Mouse (Mus musculus) neural tube, embryonic 12.5 days (tissue): ENCODE measurements around the gene Vgll3. TPM values are rescaled to one million over a fixed set of nuclear protein-coding genes. Genes with fewer than 3 reads are reported as not detected.

Experiments used
- ATAC-seq: fragments of 200-750 bp; cut with Nextera tagmentation; 2 replicates; pipeline ENCODE4 v1.8.0; 2017; ENCODE audit warnings: low read depth, mild to moderate bottlenecking, moderate TSS enrichment, moderate library complexity; ENCODE audit not compliant: low FRiP score
- H3K27ac ChIP-seq: fragments of 300-500 bp; sonication (generic); 2 replicates; pipeline ENCODE4 v1.5.1; 2016
- H3K27me3 ChIP-seq: fragments of 300-500 bp; sonication (generic); replicated peaks from 2 replicates; pipeline ENCODE4 v1.6.1; 2016; ENCODE audit warnings: mild to moderate bottlenecking
- H3K36me3 ChIP-seq: fragments of 300-500 bp; sonication (generic); 2 replicates; pipeline ENCODE4 v1.6.1; 2016; ENCODE audit warnings: mild to moderate bottlenecking
- H3K4me1 ChIP-seq: fragments of 300-500 bp; sonication (generic); 2 replicates; pipeline ENCODE4 v1.6.1; 2016
- H3K4me2 ChIP-seq: fragments of 300-500 bp; sonication (generic); replicated peaks from 2 replicates; pipeline ENCODE4 v1.6.1; 2016; ENCODE audit warnings: mild to moderate bottlenecking
- H3K4me3 ChIP-seq: fragments of 300-500 bp; sonication (generic); 2 replicates; pipeline ENCODE4 v1.5.1; 2016
- H3K9ac ChIP-seq: fragments of 300-500 bp; sonication (generic); 2 replicates; pipeline ENCODE4 v1.6.1; 2016; ENCODE audit warnings: mild to moderate bottlenecking
- H3K9me3 ChIP-seq: fragments of 300-500 bp; sonication (generic); 2 replicates; pipeline ENCODE4 v1.6.1; 2016; ENCODE audit warnings: mild to moderate bottlenecking
- WGBS: fragments of 180-500 bp; shearing (Covaris S2); methylation state at CpG from one replicate; pipeline ENCODE4 v1.1.7; 2016; 5-methylcytosine and 5-hydroxymethylcytosine counted together
- polyA plus RNA-seq: library from polyadenylated mRNA; unstranded; fragments of >200 nt; fragmentation: Nextera tagmentation; extraction: Ambion mirVana; gene quantifications from 2 replicates; pipeline ENCODE4 v1.2.1, GENCODE M21; 2016

The Vgll3 gene
- polyA plus RNA-seq, 1 experiment from 2014 or later = 11.2 TPM

- no peaks in the 10 kb centered on the region for H3K9me3 ChIP-seq
- no peak overlapping the region for H3K27ac ChIP-seq
- H3K4me2 ChIP-seq = no peak overlapping the region
- no peak for ATAC-seq
- WGBS = 82% methylated on average over 2 of the region's 2 CpGs
- H3K4me1 ChIP-seq = no peaks in the 10 kb centered on the region
- H3K9ac ChIP-seq = no peak overlapping the region
- H3K27me3 ChIP-seq = no peaks in the 10 kb centered on the region
- H3K36me3 ChIP-seq = no peaks in the 10 kb centered on the region
- no peak overlapping the region for H3K4me3 ChIP-seq
Observed at GRCm38 (mm10) chr16:65867927-65868326, 52.9 kb downstream of the Vgll3 start.

GRCm38 (mm10) chr16:65868933-65869332, 53.9 kb downstream of the Vgll3 start:
- no peaks in the 10 kb centered on the region for H3K36me3 ChIP-seq
- no peaks in the 10 kb centered on the region for H3K27me3 ChIP-seq
- H3K9me3 ChIP-seq = no peaks in the 10 kb centered on the region
- ATAC-seq = no peak
- no peaks in the 10 kb centered on the region for H3K4me1 ChIP-seq
- no peak overlapping the region for H3K9ac ChIP-seq
- no peak overlapping the region for H3K4me2 ChIP-seq
- WGBS = 80% methylated on average over 2 of the region's 2 CpGs
- H3K4me3 ChIP-seq = no peak overlapping the region
- no peak overlapping the region for H3K27ac ChIP-seq

GRCm38 (mm10) chr16:65888940-65889339, 73.9 kb downstream of the Vgll3 start:
- Histone ChIP-seq H3K9ac (no peak overlapping the region), H3K9me3 (no peaks in the 10 kb centered on the region), H3K4me1 (no peaks in the 10 kb centered on the region), H3K4me2 (no peak overlapping the region), H3K27me3 (no peaks in the 10 kb centered on the region), H3K36me3 (no peaks in the 10 kb centered on the region), H3K4me3 (no peak overlapping the region), H3K27ac (no peak overlapping the region)
- no peak for ATAC-seq
- WGBS = 83% methylated on average over 4 of the region's 4 CpGs
